Mouse (Mus musculus): ENCODE measurements at regions not wholly inside any gene's neighbourhood (a gene's known extent, or its start where the extent isn't known, plus 50 kb on each side); places are given as distances from the start of the nearest gene placed in this dataset.

- DNase-seq (ENCODE audit: low spot score in 2 of 2): peak in 1 of 2 experiments; percentile 24
Measured at GRCm38 (mm10) chr1:38739018-38739417, 74.3 kb upstream of the Aff3 start.

GRCm38 (mm10) chr1:38735768-38736167 lies 71.0 kb upstream of the Aff3 start:
- DNase-seq (ENCODE audit: low spot score in 2 of 2): no peak

GRCm38 (mm10) chr1:38733201-38733600 lies 68.4 kb upstream of the Aff3 start:
- DNase-seq (ENCODE audit: low spot score in 2 of 2): no peak

GRCm38 (mm10) chr1:38729977-38730782 lies 65.4 kb upstream of the Aff3 start:
- DNase-seq (ENCODE audit: low spot score in 2 of 2): peak; percentile 8 to 34

GRCm38 (mm10) chr1:38725805-38726204 lies 61.0 kb upstream of the Aff3 start:
- DNase-seq (ENCODE audit: low spot score in 2 of 2): no peak

GRCm38 (mm10) chr1:38724631-38725030 lies 59.9 kb upstream of the Aff3 start:
- no peak for DNase-seq (ENCODE audit: low spot score in 2 of 2)

GRCm38 (mm10) chr1:38722155-38722554 lies 57.4 kb upstream of the Aff3 start:
- DNase-seq (ENCODE audit: low spot score in 2 of 2): no peak

- no peak for DNase-seq (ENCODE audit: low spot score in 2 of 2)
Measured at GRCm38 (mm10) chr1:38720287-38720686, 55.5 kb upstream of the Aff3 start.

- DNase-seq (ENCODE audit: low spot score in 2 of 2): no peak
Measured at GRCm38 (mm10) chr1:38715621-38716020, 50.9 kb upstream of the Aff3 start.
